Mouse (Mus musculus) MEL (cell line): ENCODE measurements around the gene Minos1. TPM values are rescaled to one million over a fixed set of nuclear protein-coding genes. Genes with fewer than 3 reads are reported as not detected.

Source experiments
- DNase-seq: peaks from one replicate; pipeline ENCODE4 v3.0.0; 2011; ENCODE audit warnings: low read depth, low spot score
- H3K27ac ChIP-seq: 2 replicates; pipeline ENCODE4 v1.5.1; 2012; ENCODE audit warnings: low read depth, mild to moderate bottlenecking, control low read depth, low read length, moderate library complexity; ENCODE audit not compliant: control insufficient read depth
- H3K27me3 ChIP-seq, 2 experiments: fragments of 150-350 bp in 1 of 2; sonication (generic) in 1 of 2; 2 replicates each; pipeline ENCODE4 v1.6.1; 2012; ENCODE audit warnings: low read length in 2 of 2, mild to moderate bottlenecking in 2 of 2, improper control_type of control experiment in 1 of 2, moderate library complexity in 1 of 2; ENCODE audit not compliant: insufficient read depth in 2 of 2, control insufficient read depth in 1 of 2
- H3K36me3 ChIP-seq, 2 experiments: 2 replicates each; pipeline ENCODE4 v1.6.1; 2012 to 2014; ENCODE audit warnings: low read length in 2 of 2, improper control_type of control experiment in 1 of 2, inconsistent platforms in 1 of 2, mild to moderate bottlenecking in 1 of 2; ENCODE audit not compliant: insufficient read depth in 2 of 2, control insufficient read depth in 1 of 2
- H3K4me1 ChIP-seq, 2 experiments: fragments of 150-350 bp in 1 of 2; sonication (generic) in 1 of 2; 2 replicates each; pipeline ENCODE4 v1.6.1; 2012; ENCODE audit warnings: low read length in 2 of 2, improper control_type of control experiment in 1 of 2, mild to moderate bottlenecking in 1 of 2; ENCODE audit not compliant: insufficient read depth in 2 of 2, control insufficient read depth in 1 of 2
- H3K4me3 ChIP-seq, 2 experiments: fragments of 150-350 bp in 1 of 2; sonication (generic) in 1 of 2; 2 replicates each; pipeline ENCODE4 v1.5.1; 2012; ENCODE audit warnings: low read depth in 2 of 2, low read length in 2 of 2, mild to moderate bottlenecking in 2 of 2, moderate library complexity in 2 of 2, control low read depth in 1 of 2, improper control_type of control experiment in 1 of 2; ENCODE audit not compliant: control insufficient read depth in 1 of 2, insufficient read depth in 1 of 2
- H3K79me2 ChIP-seq: 2 replicates; pipeline ENCODE4 v1.6.1; 2012; ENCODE audit warnings: mild to moderate bottlenecking, low read length, moderate library complexity; ENCODE audit not compliant: control insufficient read depth, poor library complexity, insufficient read depth
- H3K9ac ChIP-seq: 2 replicates; pipeline ENCODE4 v1.6.1; 2012; ENCODE audit warnings: low read depth, mild to moderate bottlenecking, control low read depth, low read length, moderate library complexity; ENCODE audit not compliant: control insufficient read depth, poor library complexity, severe bottlenecking
- H3K9me3 ChIP-seq: fragments of 150-350 bp; sonication (generic); replicated peaks from 2 replicates; pipeline ENCODE4 v1.6.1; 2012; ENCODE audit warnings: mild to moderate bottlenecking, low read length, improper control_type of control experiment, moderate library complexity; ENCODE audit not compliant: insufficient read depth
- BHLHE40 ChIP-seq: IDR thresholded peaks from 2 replicates; pipeline ENCODE4 v1.6.1; 2012; ENCODE audit warnings: low read depth, mild to moderate bottlenecking, inconsistent platforms, low read length, improper control_type of control experiment, borderline replicate concordance
- CHD1 ChIP-seq: IDR thresholded peaks from 2 replicates; pipeline ENCODE4 v1.6.1; 2012; ENCODE audit warnings: low read depth, mild to moderate bottlenecking, inconsistent platforms, low read length, improper control_type of control experiment
- CHD2 ChIP-seq: IDR thresholded peaks from 2 replicates; pipeline ENCODE4 v1.6.1; 2011; ENCODE audit warnings: low read length, improper control_type of control experiment
- CTCF ChIP-seq, 3 experiments: IDR thresholded peaks in 2 of 3; conservative IDR thresholded peaks in 1 of 3; 2 replicates each; pipeline ENCODE4 v1.5.1; 2011 to 2012; ENCODE audit warnings: low read length in 3 of 3, low read depth in 2 of 3, mild to moderate bottlenecking in 2 of 3, improper control_type of control experiment in 1 of 3, inconsistent platforms in 1 of 3, mixed read lengths in 1 of 3, moderate library complexity in 1 of 3; ENCODE audit not compliant: control insufficient read depth in 1 of 3, insufficient read depth in 1 of 3, poor library complexity in 1 of 3, severe bottlenecking in 1 of 3
- EP300 ChIP-seq, 2 experiments: IDR thresholded peaks; 2 replicates each; pipeline ENCODE4 v1.6.1; 2011; ENCODE audit warnings: improper control_type of control experiment in 2 of 2, low read length in 2 of 2, low read depth in 1 of 2, mild to moderate bottlenecking in 1 of 2
- ETS1 ChIP-seq: IDR thresholded peaks from 2 replicates; pipeline ENCODE4 v1.6.1; 2012; ENCODE audit warnings: low read depth, mild to moderate bottlenecking, inconsistent platforms, low read length, improper control_type of control experiment, moderate library complexity
- GABPA ChIP-seq: IDR thresholded peaks from 2 replicates; pipeline ENCODE4 v1.6.1; 2012; ENCODE audit warnings: low read depth, mild to moderate bottlenecking, inconsistent platforms, low read length, improper control_type of control experiment, moderate library complexity
- GATA1 ChIP-seq: IDR thresholded peaks from 2 replicates; pipeline ENCODE4 v1.6.1; 2011; ENCODE audit warnings: low read depth, low read length, improper control_type of control experiment
- JUND ChIP-seq: IDR thresholded peaks from 2 replicates; pipeline ENCODE4 v1.6.1; 2011; ENCODE audit warnings: low read depth, mild to moderate bottlenecking, improper control_type of control experiment, low read length
- MAFK ChIP-seq: IDR thresholded peaks from 2 replicates; pipeline ENCODE4 v1.6.1; 2011; ENCODE audit warnings: low read depth, mild to moderate bottlenecking, low read length, improper control_type of control experiment, borderline replicate concordance
- MAX ChIP-seq: IDR thresholded peaks from 2 replicates; pipeline ENCODE4 v1.6.1; 2011; ENCODE audit warnings: low read length, improper control_type of control experiment
- MAZ ChIP-seq: IDR thresholded peaks from 2 replicates; pipeline ENCODE4 v1.6.1; 2012; ENCODE audit warnings: low read depth, mild to moderate bottlenecking, inconsistent platforms, low read length, improper control_type of control experiment
- MEF2A ChIP-seq: IDR thresholded peaks from 2 replicates; pipeline ENCODE4 v1.6.1; 2014; ENCODE audit warnings: low read depth, mild to moderate bottlenecking, inconsistent platforms, low read length, improper control_type of control experiment; ENCODE audit not compliant: poor library complexity, insufficient replicate concordance, severe bottlenecking; ENCODE audit errors: extremely low read depth
- MYB ChIP-seq: IDR thresholded peaks from 2 replicates; pipeline ENCODE4 v1.6.1; 2011; ENCODE audit warnings: mild to moderate bottlenecking, low read depth, low read length, improper control_type of control experiment
- NELFE ChIP-seq: IDR thresholded peaks from 2 replicates; pipeline ENCODE4 v1.6.1; 2011; ENCODE audit warnings: low read depth, low read length, improper control_type of control experiment
- NRF1 ChIP-seq: IDR thresholded peaks from 2 replicates; pipeline ENCODE4 v1.6.1; 2014; ENCODE audit warnings: low read depth, mild to moderate bottlenecking, inconsistent platforms, low read length, improper control_type of control experiment, moderate library complexity; ENCODE audit not compliant: poor library complexity, insufficient read depth, severe bottlenecking
- POLR2AphosphoS2 ChIP-seq: IDR thresholded peaks from 2 replicates; pipeline ENCODE4 v1.6.1; 2011; ENCODE audit warnings: low read length, improper control_type of control experiment
- RAD21 ChIP-seq: IDR thresholded peaks from 2 replicates; pipeline ENCODE4 v1.6.1; 2011; ENCODE audit warnings: mild to moderate bottlenecking, low read depth, low read length, improper control_type of control experiment
- SIN3A ChIP-seq: IDR thresholded peaks from 2 replicates; pipeline ENCODE4 v1.6.1; 2012; ENCODE audit warnings: low read length, improper control_type of control experiment, inconsistent platforms
- SMC3 ChIP-seq: IDR thresholded peaks from 2 replicates; pipeline ENCODE4 v1.6.1; 2011; ENCODE audit warnings: low read depth, low read length, improper control_type of control experiment
- TAL1 ChIP-seq: IDR thresholded peaks from 2 replicates; pipeline ENCODE4 v1.6.1; 2012; ENCODE audit warnings: mild to moderate bottlenecking, inconsistent platforms, low read length, moderate library complexity, mixed read lengths
- TBP ChIP-seq: IDR thresholded peaks from 2 replicates; pipeline ENCODE4 v1.8.0; 2011; ENCODE audit warnings: low read depth, low read length, improper control_type of control experiment
- TCF12 ChIP-seq: IDR thresholded peaks from 2 replicates; pipeline ENCODE4 v1.6.1; 2014; ENCODE audit warnings: low read depth, mild to moderate bottlenecking, inconsistent platforms, low read length, improper control_type of control experiment, moderate library complexity
- UBTF ChIP-seq: IDR thresholded peaks from 2 replicates; pipeline ENCODE4 v1.6.1; 2012; ENCODE audit warnings: low read depth, mild to moderate bottlenecking, inconsistent platforms, low read length, improper control_type of control experiment, moderate library complexity, borderline replicate concordance; ENCODE audit not compliant: insufficient read depth
- USF1 ChIP-seq: IDR thresholded peaks from 2 replicates; pipeline ENCODE4 v1.6.1; 2014; ENCODE audit warnings: low read depth, mild to moderate bottlenecking, inconsistent platforms, low read length, improper control_type of control experiment, moderate library complexity
- USF2 ChIP-seq, 2 experiments: IDR thresholded peaks; 2 replicates each; pipeline ENCODE4 v1.6.1; 2011 to 2012; ENCODE audit warnings: improper control_type of control experiment in 2 of 2, low read length in 2 of 2, borderline replicate concordance in 1 of 2, inconsistent platforms in 1 of 2, low read depth in 1 of 2, mild to moderate bottlenecking in 1 of 2; ENCODE audit not compliant: insufficient read depth in 1 of 2
- ZC3H11A ChIP-seq: IDR thresholded peaks from 2 replicates; pipeline ENCODE4 v1.6.1; 2012; ENCODE audit warnings: low read depth, mild to moderate bottlenecking, inconsistent platforms, low read length, improper control_type of control experiment
- ZKSCAN1 ChIP-seq: IDR thresholded peaks from 2 replicates; pipeline ENCODE4 v1.6.1; 2012; ENCODE audit warnings: low read depth, mild to moderate bottlenecking, inconsistent platforms, low read length, improper control_type of control experiment, moderate library complexity
- ZMIZ1 ChIP-seq: IDR thresholded peaks from 2 replicates; pipeline ENCODE4 v1.6.1; 2012; ENCODE audit warnings: low read depth, mild to moderate bottlenecking, inconsistent platforms, low read length, improper control_type of control experiment, moderate library complexity
- ZNF384 ChIP-seq: IDR thresholded peaks from 2 replicates; pipeline ENCODE4 v1.6.1; 2012; ENCODE audit warnings: low read depth, mild to moderate bottlenecking, inconsistent platforms, low read length, improper control_type of control experiment
- polyA plus RNA-seq, 2 experiments: library from polyadenylated mRNA; stranded (reverse) in 1 of 2; unstranded in 1 of 2; fragments of >175 nt in 1 of 2; fragments of >200 nt in 1 of 2; gene quantifications; 2 replicates each; pipeline versions ENCODE4 v1.2.1 to v1.2.4; 2012; ENCODE audit warnings: low replicate concordance in 2 of 2, low read depth in 1 of 2; ENCODE audit not compliant: insufficient read length in 2 of 2, insufficient read depth in 1 of 2, missing spikeins in 1 of 2
- total RNA-seq: library from RNA; depleted of rRNA; stranded (reverse); fragments of 300-350 nt; gene quantifications from 2 replicates; pipeline ENCODE4 v1.2.3, GENCODE M21; 2012

Gene Minos1
- total and polyA plus RNA-seq, 3 experiments, result 163 to 401 TPM; not detected in 1

DNA sequence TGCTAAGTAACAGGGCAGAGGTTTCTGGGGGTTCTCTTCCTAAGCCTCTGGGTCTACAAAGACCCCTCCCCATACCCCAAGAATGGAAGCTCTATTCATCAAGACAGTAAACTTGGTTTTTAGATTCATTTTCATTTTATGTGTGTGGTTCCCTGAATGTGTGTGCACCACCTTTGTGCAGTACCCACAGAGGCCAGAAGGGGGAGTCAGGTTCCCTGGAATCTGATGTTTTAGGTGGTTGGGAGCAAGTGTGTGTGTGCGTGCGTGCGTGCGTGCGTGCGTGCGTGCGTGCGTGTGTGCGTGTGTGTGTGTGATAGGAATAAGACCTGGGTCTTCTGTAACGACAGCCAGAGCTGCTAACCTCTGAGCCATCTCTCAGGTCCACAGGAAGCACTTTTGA lies 14.2 kb upstream of the Minos1 start:
- Histone ChIP-seq H3K36me3 (no peaks in the 10 kb centered on the region), H3K9me3 (no peaks in the 10 kb centered on the region), H3K9ac (no peak overlapping the region), H3K79me2 (no peaks in the 10 kb centered on the region), H3K4me1 (no peaks in the 10 kb centered on the region), H3K27ac (no peak overlapping the region), H3K4me3 (no peak overlapping the region), H3K27me3 (no peaks in the 10 kb centered on the region)
- no peak for TF ChIP-seq ZC3H11A
- TF ChIP-seq NRF1, result no peak
- TF ChIP-seq MAZ, result no peak
- no peak for TF ChIP-seq NELFE
- TF ChIP-seq SMC3, result peak; percentile 51
- TF ChIP-seq USF1, result no peak
- no peak for TF ChIP-seq MEF2A
- TF ChIP-seq GABPA, result no peak
- no peak for TF ChIP-seq USF2 (IDR thresholded peaks at IDR 0.05; ENCODE audit: borderline replicate concordance in 1 of 2, insufficient read depth in 1 of 2, low read depth in 1 of 2, low read length in 2 of 2)
- TF ChIP-seq SIN3A, result no peak
- TF ChIP-seq EP300 (IDR thresholded peaks at IDR 0.05; ENCODE audit: low read depth in 1 of 2, low read length in 2 of 2), result no peak
- TF ChIP-seq GATA1, result no peak
- peak; percentile 37 for TF ChIP-seq RAD21
- TF ChIP-seq BHLHE40, result no peak
- peak; percentile 26 to 55 (median 45); a peak in 5 of 6 replicates for TF ChIP-seq CTCF (IDR thresholded peaks at IDR 0.05 in 2 of 3, conservative IDR thresholded peaks at IDR 0.05 in 1 of 3; ENCODE audit: control insufficient read depth in 1 of 3, insufficient read depth in 1 of 3, low read depth in 2 of 3, low read length in 3 of 3, poor library complexity in 1 of 3, severe bottlenecking in 1 of 3)
- no peak for TF ChIP-seq MAFK
- TF ChIP-seq TCF12, result no peak
- peak; percentile 44 for DNase-seq

DNA sequence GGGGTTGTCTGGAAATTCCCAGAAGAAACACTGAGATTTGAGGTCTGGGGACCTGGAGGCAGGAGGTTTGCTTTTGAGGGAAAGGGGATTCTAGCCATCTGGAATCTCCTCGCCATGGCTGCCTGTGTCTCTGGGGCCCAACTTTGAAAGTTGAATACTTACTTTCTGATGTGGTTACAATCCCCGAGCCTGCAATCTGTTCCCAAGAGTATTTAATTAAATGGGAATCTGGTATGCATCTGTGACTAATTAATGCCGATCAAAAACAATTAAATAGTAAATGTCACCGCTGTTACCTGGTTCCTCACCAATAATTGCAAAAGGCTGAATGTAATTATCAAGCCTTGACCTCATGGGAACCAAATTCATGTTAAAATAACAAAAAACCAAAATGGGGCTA lies 13.7 kb upstream of the Minos1 start:
- Histone ChIP-seq H3K9me3 (no peaks in the 10 kb centered on the region), H3K4me1 (no peaks in the 10 kb centered on the region), H3K27me3 (no peaks in the 10 kb centered on the region), H3K27ac (no peak overlapping the region), H3K79me2 (no peaks in the 10 kb centered on the region), H3K36me3 (no peaks in the 10 kb centered on the region), H3K4me3 (no peak overlapping the region), H3K9ac (no peak overlapping the region)
- no peak for TF ChIP-seq ZKSCAN1
- TF ChIP-seq ETS1, result no peak
- no peak for TF ChIP-seq MAZ
- TF ChIP-seq TCF12, result no peak
- no peak for TF ChIP-seq CTCF (IDR thresholded peaks at IDR 0.05 in 2 of 3, conservative IDR thresholded peaks at IDR 0.05 in 1 of 3; ENCODE audit: control insufficient read depth in 1 of 3, insufficient read depth in 1 of 3, low read depth in 2 of 3, low read length in 3 of 3, poor library complexity in 1 of 3, severe bottlenecking in 1 of 3)
- TF ChIP-seq GABPA, result no peak
- no peak for TF ChIP-seq ZMIZ1
- TF ChIP-seq RAD21, result no peak
- TF ChIP-seq JUND, result no peak
- no peak for TF ChIP-seq CHD1
- TF ChIP-seq TAL1, result no peak
- no peak for TF ChIP-seq MYB
- TF ChIP-seq ZNF384, result no peak
- no peak for TF ChIP-seq UBTF
- TF ChIP-seq MAX, result no peak
- TF ChIP-seq CHD2, result no peak
- no peak for TF ChIP-seq POLR2AphosphoS2
- TF ChIP-seq ZC3H11A, result no peak
- no peak for TF ChIP-seq TBP
- no peak for DNase-seq
